Mouse (Mus musculus): ENCODE results near the gene Slc35f4. TPM values are rescaled to one million over a fixed set of nuclear protein-coding genes. Genes with fewer than 3 reads are reported as not detected.
"Not testable (repeated sequence)": the region's sequence is repeated elsewhere in the genome, so short reads cannot be mapped to it uniquely, and the experiment has no call there.

Slc35f4 gene
- polyA plus RNA-seq, 1 experiment from 2014 or later: not detected

DNA sequence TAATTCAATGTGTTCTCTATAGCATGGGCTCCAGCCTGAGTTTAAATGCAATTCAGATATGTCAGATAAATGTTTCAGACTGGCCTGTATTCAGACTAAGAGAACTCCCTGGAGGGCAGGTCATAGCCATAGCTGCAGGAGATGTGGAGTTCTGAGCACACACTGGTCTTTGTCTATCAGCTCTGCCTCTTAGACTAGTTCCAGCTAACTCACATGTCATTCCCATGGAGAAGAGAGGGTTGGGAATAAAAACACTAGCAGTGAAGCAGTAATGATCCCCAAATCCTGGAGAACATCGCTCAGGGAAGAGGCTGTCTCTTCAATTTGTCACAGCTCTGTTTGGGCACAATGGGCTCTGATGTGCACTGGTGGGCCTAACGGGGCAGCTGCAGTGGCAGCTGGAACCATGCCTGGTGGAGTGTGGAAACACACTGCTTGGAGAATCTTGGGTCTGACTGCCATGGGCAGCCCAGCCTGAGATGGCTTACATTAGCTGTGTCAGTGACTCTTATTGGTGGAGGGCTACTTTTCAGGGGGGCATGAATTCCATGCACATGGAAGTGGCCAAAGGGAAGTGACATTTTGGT lies 223.5 kb downstream of the Slc35f4 start:
- no peaks in the 10 kb centered on the region for H3K27me3 ChIP-seq
- 92% methylated on average over 2 of the region's 2 CpGs for WGBS
- ATAC-seq (ENCODE audit: borderline replicate concordance, extremely low read depth, low FRiP score, low TSS enrichment): no peak

DNA sequence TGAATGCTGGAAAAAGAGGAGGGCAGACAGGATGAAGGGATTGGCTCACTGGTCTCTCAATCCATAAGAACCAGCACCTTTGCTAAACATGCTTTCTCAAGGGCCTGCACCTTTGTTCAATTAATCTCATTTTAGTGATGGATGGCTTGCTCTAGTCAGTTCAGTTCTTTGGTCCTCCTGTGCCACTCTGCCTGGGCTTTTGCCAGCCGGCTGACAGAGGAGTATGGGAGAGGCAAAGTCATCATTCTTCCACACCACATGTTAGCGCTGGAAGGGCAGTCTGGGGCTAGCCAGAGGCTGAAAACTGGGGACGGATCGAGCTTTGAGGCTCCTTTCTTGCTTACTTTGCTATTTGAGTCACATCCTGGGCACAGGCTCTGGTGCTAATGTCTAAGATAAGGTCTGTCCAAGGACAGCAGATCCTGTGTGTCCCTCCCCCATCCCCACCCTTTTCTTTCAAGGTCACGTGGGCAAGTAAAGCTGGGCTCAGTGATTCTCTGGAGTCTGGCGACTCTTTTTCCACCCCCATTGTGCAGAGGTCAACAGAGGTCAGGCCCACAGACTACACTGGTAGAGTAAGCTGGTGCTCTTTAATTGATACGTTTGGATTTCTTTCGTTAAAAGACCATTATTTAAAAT lies 224.7 kb downstream of the Slc35f4 start:
- H3K4me2 ChIP-seq: no peak overlapping the region
- H3K4me3 ChIP-seq: no peak overlapping the region
- no peak overlapping the region for H3K9ac ChIP-seq
- H3K27me3 ChIP-seq: no peaks in the 10 kb centered on the region
- H3K9me3 ChIP-seq: no peaks in the 10 kb centered on the region
- WGBS: 42% methylated on average over 8 of the region's 8 CpGs
- H3K36me3 ChIP-seq: no peaks in the 10 kb centered on the region
- ATAC-seq (ENCODE audit: borderline replicate concordance, extremely low read depth, low FRiP score, low TSS enrichment): no peak
- no peak overlapping the region for H3K27ac ChIP-seq
- no peaks in the 10 kb centered on the region for H3K4me1 ChIP-seq

More for the DNA sequence above, 223.5 kb downstream of the Slc35f4 start:
- Histone ChIP-seq H3K4me1 (no peaks in the 10 kb centered on the region), H3K4me3 (no peak overlapping the region), H3K27ac (no peak overlapping the region), H3K9me3 (no peaks in the 10 kb centered on the region), H3K36me3 (no peaks in the 10 kb centered on the region), H3K9ac (no peak overlapping the region), H3K4me2 (no peak overlapping the region)

DNA sequence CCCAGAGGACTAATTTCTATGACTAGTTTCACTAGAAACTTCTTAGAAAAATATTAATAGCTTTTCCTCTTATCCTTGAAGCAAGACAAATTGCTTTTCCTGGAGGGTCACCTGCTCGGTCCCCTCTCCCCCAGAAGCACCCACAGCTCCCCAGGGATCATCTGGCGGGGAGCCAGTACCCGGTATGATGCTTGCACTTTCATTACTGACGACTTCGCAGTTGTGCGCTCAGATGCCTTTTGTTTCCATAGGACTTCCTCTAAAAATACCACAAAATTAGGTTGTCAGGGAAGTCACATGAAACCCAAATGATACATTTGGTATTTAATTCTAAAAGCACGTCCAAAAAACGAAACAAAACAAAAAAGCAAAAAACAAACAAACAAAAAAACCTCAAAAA lies 225.5 kb downstream of the Slc35f4 start:
- Histone ChIP-seq H3K9me3 (no peaks in the 10 kb centered on the region), H3K4me3 (no peak overlapping the region), H3K9ac (no peak overlapping the region), H3K36me3 (no peaks in the 10 kb centered on the region), H3K27ac (no peak overlapping the region), H3K4me1 (no peaks in the 10 kb centered on the region), H3K4me2 (no peak overlapping the region), H3K27me3 (no peaks in the 10 kb centered on the region)
- 51% methylated on average over 8 of the region's 8 CpGs for WGBS
- no peak for ATAC-seq (ENCODE audit: borderline replicate concordance, extremely low read depth, low FRiP score, low TSS enrichment)

DNA sequence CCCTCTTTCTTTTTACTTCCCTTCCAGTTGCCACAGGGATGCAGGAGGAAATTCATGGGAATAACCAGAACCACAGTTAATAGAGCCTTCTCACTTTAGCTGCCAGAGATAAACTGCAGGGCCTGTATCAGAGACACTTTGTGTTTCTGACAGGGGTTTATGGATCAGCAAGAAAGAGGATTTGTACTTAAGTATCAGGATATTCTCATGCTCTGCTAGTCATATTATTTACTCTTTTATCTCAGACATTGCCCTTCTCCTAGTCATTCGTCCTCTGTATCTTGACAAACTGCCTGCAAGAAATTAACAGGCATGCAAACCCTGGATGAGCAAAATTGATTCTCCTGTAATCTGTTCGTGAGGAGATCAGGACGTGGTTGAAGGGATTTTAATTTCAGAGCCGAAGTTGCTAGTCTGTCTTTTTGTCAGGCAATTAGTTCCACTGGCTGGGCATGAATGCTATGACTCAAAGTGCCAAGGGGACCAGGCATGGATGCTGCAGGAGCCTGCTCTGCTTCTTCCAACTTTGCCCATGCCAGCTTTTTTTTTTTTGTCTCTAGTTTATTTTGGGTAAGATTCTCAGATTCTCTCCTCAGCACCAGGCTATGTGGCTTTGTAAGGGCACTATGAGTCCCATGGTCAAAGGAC lies 231.9 kb downstream of the Slc35f4 start:
- no peak overlapping the region for H3K27ac ChIP-seq
- H3K4me2 ChIP-seq: no peak overlapping the region
- no peaks in the 10 kb centered on the region for H3K9me3 ChIP-seq
- no peak overlapping the region for H3K9ac ChIP-seq
- H3K4me3 ChIP-seq: no peak overlapping the region
- no peak for ATAC-seq (ENCODE audit: borderline replicate concordance, extremely low read depth, low FRiP score, low TSS enrichment)
- 43% methylated on average over 4 of the region's 4 CpGs for WGBS
- no peaks in the 10 kb centered on the region for H3K36me3 ChIP-seq
- no peaks in the 10 kb centered on the region for H3K4me1 ChIP-seq
- no peaks in the 10 kb centered on the region for H3K27me3 ChIP-seq

DNA sequence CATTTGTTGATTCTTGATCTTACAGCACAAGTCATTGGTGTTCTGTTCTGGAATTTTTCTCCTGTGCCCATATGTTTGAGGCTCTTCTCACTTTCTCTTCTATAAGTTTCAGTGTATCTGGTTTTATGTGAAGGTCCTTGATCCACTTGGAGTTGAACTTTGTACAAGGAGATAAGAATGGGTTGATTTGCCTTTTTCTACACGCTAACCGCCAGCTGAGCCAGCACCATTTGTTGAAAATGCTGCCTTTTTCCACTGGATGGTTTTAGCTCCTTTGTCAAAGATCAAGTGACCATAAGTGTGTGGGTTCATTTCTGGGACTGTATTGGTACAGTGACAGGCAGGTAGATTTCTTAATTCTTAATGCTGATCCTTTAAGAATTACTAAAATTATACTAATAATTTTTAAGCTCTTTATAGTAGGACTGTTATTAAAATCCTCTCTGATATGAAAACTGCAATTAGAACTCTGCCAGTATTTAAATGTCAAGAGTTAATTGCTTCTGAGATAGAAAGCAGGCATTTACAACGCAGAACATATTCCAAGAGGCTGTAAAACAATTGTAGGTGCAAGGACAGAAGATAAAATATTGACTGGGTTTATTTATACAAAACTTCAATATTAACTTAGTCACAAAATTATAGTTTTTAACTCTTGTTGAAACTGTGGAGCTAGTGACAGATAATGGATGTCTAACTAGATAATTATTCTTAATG lies 235.7 kb downstream of the Slc35f4 start:
- no peaks in the 10 kb centered on the region for H3K9me3 ChIP-seq
- no peak for ATAC-seq (ENCODE audit: borderline replicate concordance, extremely low read depth, low FRiP score, low TSS enrichment)
- no peak overlapping the region for H3K9ac ChIP-seq
- H3K4me1 ChIP-seq: no peaks in the 10 kb centered on the region
- H3K27ac ChIP-seq: no peak overlapping the region
- no peaks in the 10 kb centered on the region for H3K27me3 ChIP-seq
- no peaks in the 10 kb centered on the region for H3K36me3 ChIP-seq
- 68% methylated on average over 3 of the region's 3 CpGs for WGBS
- no peak overlapping the region for H3K4me2 ChIP-seq
- H3K4me3 ChIP-seq: no peak overlapping the region

DNA sequence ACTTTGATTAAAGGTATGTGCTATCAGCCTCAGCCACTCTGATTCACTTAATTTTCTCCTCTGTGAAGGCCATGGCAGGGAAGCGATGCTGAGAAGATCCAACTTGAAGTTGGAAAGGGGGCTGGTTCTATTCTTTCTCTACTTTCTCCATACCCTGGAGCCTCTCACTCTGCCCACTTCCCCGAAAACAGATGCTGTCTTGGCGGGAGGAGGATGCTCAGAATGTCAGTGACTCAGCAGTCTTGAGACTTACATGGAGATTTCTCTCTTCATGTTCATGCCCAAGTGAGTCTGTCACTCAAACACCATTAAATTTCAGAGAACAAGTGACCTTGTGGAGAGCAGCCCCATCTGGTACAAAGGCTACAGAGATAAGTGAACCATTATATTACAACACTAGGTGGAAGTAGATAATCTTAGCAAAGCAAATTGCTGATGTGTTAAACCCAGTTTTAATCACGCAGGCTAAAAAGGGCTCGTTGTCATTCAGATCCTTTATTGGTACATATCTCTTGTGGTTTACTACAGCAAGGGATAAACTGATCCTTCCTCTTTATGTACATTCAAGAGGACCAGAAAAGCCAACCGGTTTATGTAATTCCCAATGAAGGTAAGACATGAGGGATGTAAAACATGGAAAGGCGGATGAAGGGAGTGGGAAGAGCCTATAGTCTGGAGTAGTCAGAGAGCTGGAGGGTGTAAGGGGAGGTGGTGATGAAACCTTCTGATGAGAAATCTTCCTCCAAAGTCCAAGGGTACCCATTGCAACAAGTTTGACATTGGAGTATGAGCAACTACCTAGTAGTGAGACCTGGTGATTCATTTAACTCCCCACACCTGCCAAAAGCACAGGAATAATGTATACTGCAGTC lies 241.8 kb downstream of the Slc35f4 start:
- no peak for ATAC-seq (ENCODE audit: borderline replicate concordance, extremely low read depth, low FRiP score, low TSS enrichment)
- WGBS: 84% methylated on average over 7 of the region's 7 CpGs
- no peak overlapping the region for H3K4me2 ChIP-seq

DNA sequence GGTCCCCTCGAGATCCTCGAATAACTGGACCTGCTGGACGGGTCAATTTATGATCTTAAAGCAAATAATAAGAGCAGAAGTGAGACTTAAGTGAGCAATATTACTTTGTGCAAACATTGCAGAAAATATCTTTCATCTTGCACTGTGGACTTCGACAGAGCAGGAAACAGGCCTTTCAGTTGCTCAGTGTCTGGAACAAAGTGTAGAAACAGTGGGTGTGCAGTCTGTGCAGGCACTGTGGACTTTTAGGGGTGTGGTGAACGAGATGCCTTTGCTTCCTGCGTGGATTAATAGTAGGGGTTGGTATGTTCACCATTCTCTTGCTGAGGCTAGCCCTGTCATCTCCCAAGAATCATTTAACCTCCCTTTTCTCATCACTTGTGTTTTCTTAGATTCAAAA lies 247.0 kb downstream of the Slc35f4 start:
- no peaks in the 10 kb centered on the region for H3K4me1 ChIP-seq
- H3K27ac ChIP-seq: no peak overlapping the region
- no peak overlapping the region for H3K4me2 ChIP-seq
- no peak overlapping the region for H3K4me3 ChIP-seq
- no peaks in the 10 kb centered on the region for H3K9me3 ChIP-seq
- H3K27me3 ChIP-seq: no peaks in the 10 kb centered on the region
- ATAC-seq (ENCODE audit: borderline replicate concordance, extremely low read depth, low FRiP score, low TSS enrichment): no peak
- H3K9ac ChIP-seq: no peak overlapping the region
- no peaks in the 10 kb centered on the region for H3K36me3 ChIP-seq
- WGBS: 41% methylated on average over 6 of the region's 6 CpGs

More for the DNA sequence above, 241.8 kb downstream of the Slc35f4 start:
- Histone ChIP-seq H3K4me1 (no peaks in the 10 kb centered on the region), H3K36me3 (no peaks in the 10 kb centered on the region), H3K27me3 (no peaks in the 10 kb centered on the region), H3K9ac (no peak overlapping the region), H3K27ac (no peak overlapping the region), H3K4me3 (no peak overlapping the region), H3K9me3 (no peaks in the 10 kb centered on the region)

DNA sequence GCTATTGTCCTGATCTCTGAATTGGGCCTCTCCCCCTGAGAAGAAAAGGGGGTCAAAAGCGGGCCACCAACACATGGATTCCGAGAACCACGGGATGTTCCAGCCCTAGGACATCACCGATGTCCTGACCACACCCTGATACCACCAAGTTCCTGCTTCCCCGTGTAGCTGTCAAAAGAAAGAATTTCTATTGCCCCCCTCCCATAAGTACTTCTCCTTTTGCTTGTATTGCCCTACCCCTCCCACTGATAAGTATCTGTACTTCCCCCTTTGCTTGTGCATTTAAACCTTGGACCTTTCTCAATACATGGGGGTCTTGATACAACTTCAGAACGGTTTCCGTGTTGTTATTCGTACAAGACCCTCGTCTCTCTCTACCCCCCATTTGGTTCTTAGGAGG lies 247.4 kb downstream of the Slc35f4 start:
- not testable (repeated sequence) for H3K9ac ChIP-seq; H3K4me1 ChIP-seq; H3K4me2 ChIP-seq; H3K27ac ChIP-seq; ATAC-seq (ENCODE audit: borderline replicate concordance, extremely low read depth, low FRiP score, low TSS enrichment); H3K4me3 ChIP-seq; H3K27me3 ChIP-seq; H3K9me3 ChIP-seq; H3K36me3 ChIP-seq
- 74% methylated on average over 9 of the region's 9 CpGs for WGBS

DNA sequence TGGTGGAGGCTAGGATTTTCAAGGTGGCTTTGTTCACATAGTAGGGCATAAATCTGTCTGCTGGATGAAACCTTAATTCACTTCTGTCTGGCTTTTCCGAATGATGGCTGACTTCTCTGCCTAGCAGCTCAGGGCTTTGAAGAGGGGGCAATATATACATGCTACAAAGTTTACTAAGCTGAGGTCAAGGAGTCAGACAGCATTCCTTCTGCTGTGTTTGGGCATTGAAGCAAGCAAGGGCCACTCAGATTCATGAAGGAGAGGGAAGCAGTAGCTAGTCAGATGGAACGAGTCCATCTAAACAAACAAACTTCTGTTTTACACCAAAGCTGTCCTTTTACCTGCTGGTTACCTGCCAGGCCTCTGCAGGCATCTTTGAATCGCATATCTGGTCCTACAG lies 248.2 kb downstream of the Slc35f4 start:
- no peaks in the 10 kb centered on the region for H3K9me3 ChIP-seq
- WGBS: 36% methylated on average over 3 of the region's 3 CpGs

DNA sequence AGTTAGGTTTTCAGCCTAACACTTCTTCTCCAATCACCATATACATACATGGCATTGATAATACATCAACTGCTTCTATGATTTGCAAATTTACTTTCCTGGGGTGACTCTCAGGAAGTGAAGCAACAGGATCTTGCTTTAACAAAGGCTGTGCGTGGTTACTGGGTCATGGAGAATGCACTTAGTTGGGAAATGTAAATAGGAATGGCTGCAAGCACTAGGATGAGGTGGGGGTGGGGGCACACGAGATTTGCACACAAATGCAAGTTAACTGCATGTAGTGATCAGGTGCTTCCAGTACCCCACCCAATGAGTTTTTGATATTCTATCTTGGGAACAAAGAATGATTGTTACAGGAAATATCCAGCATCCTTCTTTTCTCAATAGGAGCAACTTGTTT lies 250.5 kb downstream of the Slc35f4 start:
- Histone ChIP-seq H3K36me3 (no peaks in the 10 kb centered on the region), H3K27me3 (no peaks in the 10 kb centered on the region), H3K9me3 (no peaks in the 10 kb centered on the region), H3K27ac (no peak overlapping the region), H3K4me2 (no peak overlapping the region), H3K4me1 (no peaks in the 10 kb centered on the region), H3K9ac (no peak overlapping the region), H3K4me3 (no peak overlapping the region)
- 31% methylated on average over 2 of the region's 2 CpGs for WGBS
- no peak for ATAC-seq (ENCODE audit: borderline replicate concordance, extremely low read depth, low FRiP score, low TSS enrichment)

More for the DNA sequence above, 248.2 kb downstream of the Slc35f4 start:
- Histone ChIP-seq H3K4me1 (no peaks in the 10 kb centered on the region), H3K9ac (no peak overlapping the region), H3K27ac (no peak overlapping the region), H3K4me3 (no peak overlapping the region), H3K36me3 (no peaks in the 10 kb centered on the region), H3K27me3 (no peaks in the 10 kb centered on the region), H3K4me2 (no peak overlapping the region)
- no peak for ATAC-seq (ENCODE audit: borderline replicate concordance, extremely low read depth, low FRiP score, low TSS enrichment)

DNA sequence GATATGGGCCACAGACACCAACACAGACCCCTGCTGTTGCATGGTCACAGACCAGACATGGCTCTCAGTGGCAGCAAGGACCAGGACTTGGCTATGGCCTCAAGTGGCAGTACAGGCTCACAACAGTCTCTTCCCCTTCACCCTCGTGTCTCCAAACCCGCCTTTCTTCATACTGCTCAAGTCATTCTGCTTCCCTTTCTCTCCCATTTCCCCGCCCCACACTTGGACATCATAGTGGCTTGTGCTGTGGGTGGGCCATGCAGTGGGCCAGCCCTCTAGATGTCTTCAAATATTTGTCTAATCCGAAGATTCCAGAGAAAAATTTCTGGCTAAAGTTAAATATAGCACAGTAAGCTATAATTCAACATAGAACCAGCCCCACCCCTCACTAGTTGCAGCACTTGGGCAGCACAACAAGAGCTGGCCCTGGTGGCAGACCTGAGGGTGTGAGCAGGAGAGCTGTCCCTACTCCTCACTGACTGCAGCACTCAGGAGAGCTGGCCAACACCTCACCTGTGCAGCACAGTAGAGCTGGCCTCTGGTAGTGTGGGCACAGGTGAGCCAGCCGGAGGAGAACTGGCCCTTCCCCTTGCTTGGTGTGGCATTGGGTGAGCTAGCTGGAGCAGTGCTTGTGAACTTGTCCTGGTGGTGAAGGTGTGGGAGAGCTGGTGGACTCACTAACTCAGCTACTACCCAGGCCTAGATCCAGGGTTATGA lies 260.4 kb downstream of the Slc35f4 start:
- Histone ChIP-seq H3K36me3 (no peaks in the 10 kb centered on the region), H3K27me3 (no peaks in the 10 kb centered on the region), H3K4me3 (no peak overlapping the region), H3K4me1 (no peaks in the 10 kb centered on the region), H3K9me3 (no peaks in the 10 kb centered on the region), H3K4me2 (no peak overlapping the region), H3K9ac (no peak overlapping the region), H3K27ac (no peak overlapping the region)
- 60% methylated on average over 5 of the region's 5 CpGs for WGBS
- ATAC-seq (ENCODE audit: borderline replicate concordance, extremely low read depth, low FRiP score, low TSS enrichment): peak; percentile 64
